Mouse (Mus musculus): ENCODE data around the gene Carmil2.

Carmil2 gene

DNA sequence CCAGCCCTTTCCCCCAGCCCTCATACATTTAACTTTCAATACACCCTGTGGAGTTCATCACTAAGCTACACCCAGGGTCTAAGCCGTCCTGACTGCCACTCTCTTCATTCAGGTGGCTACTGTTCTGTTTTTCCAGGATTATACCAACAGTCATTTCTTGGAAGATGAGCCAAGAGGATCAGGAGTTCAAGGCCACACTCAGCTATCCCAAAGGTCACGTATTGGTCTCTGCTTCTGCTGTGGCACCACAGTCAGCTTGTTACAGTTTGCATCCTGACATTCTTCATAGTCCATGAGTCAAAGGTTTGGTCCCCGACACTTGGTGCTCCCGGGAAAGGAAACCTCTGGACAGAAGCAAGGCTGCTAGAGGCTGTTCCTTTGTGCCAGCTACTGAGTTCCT is 33.6 kb downstream of the Carmil2 start:
- DNase-seq (ENCODE audit: extremely low spot score, low spot score) = no peak

DNA sequence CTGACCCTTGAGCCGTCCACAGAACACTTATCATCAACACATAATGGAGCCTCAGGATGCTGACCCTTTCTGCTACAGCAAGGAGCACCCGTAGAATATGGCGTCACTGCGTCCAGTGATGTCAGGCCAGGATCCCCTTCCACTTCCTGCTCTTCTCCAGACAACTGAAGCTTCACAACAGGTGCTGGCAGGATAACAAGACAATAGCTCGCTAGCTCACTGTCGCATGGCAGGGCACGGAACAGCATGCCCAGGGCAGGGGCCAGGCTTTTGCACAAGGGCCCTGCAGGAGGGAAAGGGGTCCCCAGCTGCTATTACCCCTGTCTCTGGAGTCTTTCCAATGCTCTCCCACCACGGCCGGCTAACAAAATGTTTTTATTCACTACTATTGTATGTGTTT is 36.8 kb downstream of the Carmil2 start:
- DNase-seq (ENCODE audit: extremely low spot score, low spot score) = no peak

GRCm38 (mm10) chr8:105725726-105726125 is 39.7 kb downstream of the Carmil2 start:
- no peak for DNase-seq (ENCODE audit: extremely low spot score, low spot score)

DNA sequence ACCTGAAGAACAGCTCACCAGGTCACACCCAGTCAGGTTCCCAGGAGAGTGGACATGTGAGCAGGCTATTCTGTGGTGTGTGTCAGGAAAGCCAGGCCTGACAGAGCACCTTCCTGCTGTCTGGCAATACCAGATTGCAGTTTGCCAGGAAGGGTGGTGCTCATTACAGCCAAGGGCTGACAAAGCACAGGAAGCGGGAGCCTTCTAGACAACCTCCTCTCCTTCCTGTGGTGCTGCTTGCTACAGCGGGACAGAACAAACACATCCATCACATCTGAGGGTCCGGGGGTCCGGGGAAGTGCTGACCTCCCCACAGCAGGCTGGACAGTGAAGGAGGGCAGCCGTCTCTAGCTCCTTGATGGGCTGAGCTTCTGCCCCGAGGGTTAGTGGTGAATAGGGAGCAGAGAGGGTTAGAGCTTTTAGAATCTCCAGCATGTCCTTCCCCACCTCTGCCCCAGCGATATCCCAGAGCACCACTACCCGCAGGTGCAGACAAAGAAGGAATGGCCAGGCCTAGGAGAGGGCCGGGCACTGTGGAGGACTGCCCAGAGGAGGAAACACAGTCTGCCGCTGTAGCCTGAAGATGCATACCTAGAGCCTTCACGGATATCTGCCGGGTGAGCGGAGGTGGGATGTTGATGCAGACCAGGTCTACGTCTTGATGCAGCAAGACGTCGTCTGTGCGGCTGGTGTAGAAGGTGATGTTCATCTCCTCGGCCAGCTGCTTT is 41.5 kb downstream of the Carmil2 start:
- DNase-seq (ENCODE audit: extremely low spot score, low spot score) = no peak

- DNase-seq (ENCODE audit: extremely low spot score, low spot score) = no peak
Observed at GRCm38 (mm10) chr8:105732186-105732585, 46.1 kb downstream of the Carmil2 start.

DNA sequence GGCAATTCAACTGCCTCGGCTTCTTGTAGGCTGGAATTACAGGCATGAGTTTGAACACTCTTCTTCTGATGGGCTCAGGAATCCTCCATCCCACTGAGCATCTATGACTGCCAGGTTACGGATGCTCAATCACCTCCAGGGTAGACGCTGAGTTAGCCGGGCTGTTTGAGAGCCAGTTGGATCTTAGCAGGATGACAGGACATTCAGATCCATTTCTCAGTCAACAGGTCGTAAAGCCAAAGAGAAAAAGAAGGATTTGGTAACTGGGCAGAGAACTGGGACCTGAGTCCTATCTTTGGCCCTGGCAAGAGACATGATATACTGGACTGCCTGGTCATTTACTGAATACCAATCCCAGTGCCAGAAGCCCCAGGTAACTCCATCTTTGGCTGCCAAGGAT is 53.1 kb downstream of the Carmil2 start:
- no peak for DNase-seq (ENCODE audit: extremely low spot score, low spot score)

DNA sequence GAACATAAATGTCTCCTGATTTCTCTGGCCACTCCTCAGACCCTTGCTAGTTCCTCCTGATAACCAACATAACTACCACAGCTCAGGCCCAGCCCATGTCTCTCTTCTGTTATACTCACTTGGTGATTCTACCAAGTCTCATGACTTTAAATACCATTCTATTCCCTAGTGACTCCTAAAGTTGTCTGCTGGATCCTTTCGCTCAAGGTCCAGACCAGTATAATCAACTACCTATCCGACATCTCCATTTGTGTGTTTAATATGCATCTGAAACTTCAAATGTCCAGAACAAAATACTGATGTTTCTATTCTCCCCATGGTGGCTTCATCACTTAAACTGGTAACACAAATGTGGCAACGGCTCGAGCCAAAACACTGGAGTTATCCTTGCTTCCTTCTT is 57.2 kb downstream of the Carmil2 start:
- DNase-seq (ENCODE audit: extremely low spot score, low spot score) = no peak
